Mouse (Mus musculus) megakaryocyte, embryonic 14.5 days (primary cell): ENCODE results near the gene Wnt4. TPM values are rescaled to one million over a fixed set of nuclear protein-coding genes. Genes with fewer than 3 reads are reported as not detected.
A peak's percentile ranks its signal among the peaks of the same experiment; 100 is the strongest.

Experiments
- H3K27me3 ChIP-seq: replicated peaks from 2 replicates; pipeline ENCODE3; 2012; ENCODE audit warnings: inconsistent platforms
- H3K36me3 ChIP-seq: replicated peaks from 2 replicates; pipeline ENCODE3; 2012; ENCODE audit warnings: low read length, inconsistent platforms, mixed read lengths
- H3K4me1 ChIP-seq: 2 replicates; pipeline ENCODE4 v1.6.1; 2012; ENCODE audit warnings: inconsistent platforms
- H3K4me3 ChIP-seq: replicated peaks from 2 replicates; pipeline ENCODE3; 2012; ENCODE audit warnings: moderate library complexity, mild to moderate bottlenecking, inconsistent platforms
- H3K9me3 ChIP-seq: 2 replicates; pipeline ENCODE4 v1.6.1; 2012; ENCODE audit warnings: inconsistent platforms
- FLI1 ChIP-seq: IDR thresholded peaks from 2 replicates; pipeline ENCODE4 v1.6.1; 2012; ENCODE audit warnings: low read length, inconsistent platforms, mixed read lengths
- GATA1 ChIP-seq: IDR thresholded peaks from 3 replicates; pipeline ENCODE4 v1.6.1; 2012; ENCODE audit warnings: mixed read lengths, low read length, inconsistent platforms, borderline replicate concordance
- polyA plus RNA-seq: library from polyadenylated mRNA; stranded (reverse); fragments of >175 nt; gene quantifications from 2 replicates; pipeline ENCODE4 v1.2.3, GENCODE M21; 2012; ENCODE audit warnings: low replicate concordance; ENCODE audit not compliant: insufficient read depth

Wnt4 gene
- polyA plus RNA-seq, 1 experiment, result not detected

DNA sequence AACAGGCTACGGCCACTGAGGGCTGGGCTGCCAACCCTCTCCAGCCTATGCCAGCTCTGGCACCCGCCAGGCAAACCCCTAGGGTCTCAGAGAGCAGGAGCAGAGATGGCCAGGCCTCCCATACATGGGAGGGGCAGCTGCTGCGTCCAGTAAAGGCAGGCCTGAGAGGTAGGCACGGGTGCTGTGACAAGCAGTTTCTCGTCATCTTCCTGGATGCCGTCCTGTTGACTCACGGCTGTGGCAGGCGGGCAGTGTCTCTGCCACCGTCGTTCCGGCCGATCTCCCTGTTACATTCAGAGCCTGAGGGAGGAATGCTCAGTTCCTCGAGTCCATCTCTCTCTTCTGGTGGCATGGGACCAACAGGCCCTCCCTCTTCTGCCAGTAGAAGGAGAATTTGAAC is 9.9 kb downstream of the Wnt4 start:
- no peak overlapping the region for H3K4me3 ChIP-seq
- no peak for TF ChIP-seq GATA1
- TF ChIP-seq FLI1, result no peak
- H3K27me3 ChIP-seq, result peaks cover 82% of the 10 kb centered on the region
- no peaks in the 10 kb centered on the region for H3K36me3 ChIP-seq
- no peaks in the 10 kb centered on the region for H3K9me3 ChIP-seq
- no peaks in the 10 kb centered on the region for H3K4me1 ChIP-seq

DNA sequence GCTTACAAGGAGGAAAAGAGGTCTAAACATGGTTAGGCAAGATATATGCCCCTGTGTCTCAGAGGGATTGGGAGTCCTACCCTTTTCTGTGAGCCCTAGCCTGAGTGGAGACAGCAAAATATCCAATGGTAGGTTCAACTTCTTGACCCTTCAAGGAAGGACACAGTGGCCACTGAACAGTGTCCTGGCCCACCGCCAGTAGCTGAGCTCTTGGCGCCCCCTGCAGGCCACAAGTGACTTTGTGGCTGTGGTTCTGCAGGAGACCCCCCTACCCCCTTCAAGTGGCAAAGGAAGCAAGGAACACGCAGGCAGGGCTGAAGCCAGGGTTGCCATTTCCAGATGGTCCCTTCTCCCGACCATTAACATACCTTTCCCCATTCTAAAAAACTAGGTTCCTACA is 10.5 kb downstream of the Wnt4 start:
- H3K36me3 ChIP-seq, result no peaks in the 10 kb centered on the region
- no peaks in the 10 kb centered on the region for H3K9me3 ChIP-seq
- TF ChIP-seq FLI1 (no peak), GATA1 (no peak)
- H3K27me3 ChIP-seq, result peaks cover 81% of the 10 kb centered on the region
- H3K4me1 ChIP-seq, result no peaks in the 10 kb centered on the region
- no peak overlapping the region for H3K4me3 ChIP-seq

DNA sequence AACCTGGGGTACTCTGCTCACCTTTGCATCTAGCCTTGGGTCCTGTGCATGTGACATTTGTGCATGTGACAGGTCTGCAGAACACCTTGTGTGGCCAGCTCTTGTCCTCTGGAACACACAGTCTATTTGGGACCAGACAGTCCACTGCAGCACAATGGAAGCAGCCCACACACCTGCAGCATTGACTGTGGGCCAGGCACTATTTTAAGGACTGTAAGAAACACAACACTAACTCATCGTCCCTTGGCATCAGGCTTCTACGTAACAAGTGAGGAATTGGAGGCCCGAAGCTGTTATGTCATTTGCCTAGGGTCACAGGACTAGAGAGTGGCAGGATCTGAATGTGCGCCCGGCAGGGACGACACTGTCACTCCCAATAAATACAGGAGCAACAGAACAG is 12.4 kb downstream of the Wnt4 start:
- peaks cover 74% of the 10 kb centered on the region for H3K27me3 ChIP-seq
- H3K36me3 ChIP-seq, result no peaks in the 10 kb centered on the region
- TF ChIP-seq FLI1 (no peak), GATA1 (no peak)

DNA sequence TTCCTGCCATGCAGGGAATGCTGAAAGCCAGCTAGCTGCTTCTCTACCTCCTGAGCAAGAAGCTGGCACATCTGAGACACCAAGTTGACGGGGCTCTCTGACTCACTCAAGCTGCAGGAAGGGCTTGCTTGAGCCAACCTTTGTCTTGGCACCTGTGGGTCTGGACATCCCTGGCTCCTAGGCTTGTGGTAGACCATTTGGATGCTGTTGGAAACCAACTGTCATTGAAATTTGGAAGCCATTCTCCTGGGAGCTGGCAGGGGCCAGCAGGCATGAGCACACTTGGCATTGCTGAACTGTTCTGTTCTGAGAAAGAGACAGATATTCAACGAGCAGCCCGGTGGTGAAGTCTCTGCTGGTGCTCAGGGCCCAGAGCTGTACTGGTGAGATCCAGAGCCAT is 13.0 kb downstream of the Wnt4 start:
- Histone ChIP-seq H3K4me3 (no peak overlapping the region), H3K27me3 (peaks cover 75% of the 10 kb centered on the region), H3K4me1 (no peaks in the 10 kb centered on the region), H3K36me3 (no peaks in the 10 kb centered on the region), H3K9me3 (no peaks in the 10 kb centered on the region)
- no peak for TF ChIP-seq FLI1
- TF ChIP-seq GATA1, result no peak

More for the DNA sequence above, 12.4 kb downstream of the Wnt4 start:
- H3K4me3 ChIP-seq, result no peak overlapping the region
- no peaks in the 10 kb centered on the region for H3K4me1 ChIP-seq
- no peaks in the 10 kb centered on the region for H3K9me3 ChIP-seq

DNA sequence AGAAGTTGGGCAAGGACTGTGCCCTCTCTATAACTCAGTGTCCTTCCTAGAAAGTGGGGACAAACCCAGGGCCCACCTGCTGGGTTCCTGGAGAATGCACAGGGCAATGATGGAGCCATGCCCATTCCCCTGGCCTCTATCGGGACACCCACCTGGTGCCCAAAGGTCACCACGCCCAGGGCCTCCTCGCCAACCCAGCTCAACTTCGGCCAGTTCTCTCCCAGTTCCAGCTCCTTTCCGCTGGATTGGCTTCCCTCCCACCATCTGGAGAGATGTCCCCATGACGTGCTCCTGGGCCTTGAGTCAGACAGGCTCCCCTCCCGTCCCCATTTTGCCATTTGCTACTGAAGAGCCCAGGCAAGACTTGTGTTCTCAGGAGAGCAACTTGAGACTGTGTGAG is 15.3 kb downstream of the Wnt4 start:
- no peaks in the 10 kb centered on the region for H3K9me3 ChIP-seq
- no peaks in the 10 kb centered on the region for H3K4me1 ChIP-seq
- peaks cover 11% of the 10 kb centered on the region for H3K36me3 ChIP-seq
- H3K4me3 ChIP-seq, result no peak overlapping the region
- H3K27me3 ChIP-seq, result peaks cover 53% of the 10 kb centered on the region
- TF ChIP-seq FLI1 (no peak), GATA1 (no peak)

DNA sequence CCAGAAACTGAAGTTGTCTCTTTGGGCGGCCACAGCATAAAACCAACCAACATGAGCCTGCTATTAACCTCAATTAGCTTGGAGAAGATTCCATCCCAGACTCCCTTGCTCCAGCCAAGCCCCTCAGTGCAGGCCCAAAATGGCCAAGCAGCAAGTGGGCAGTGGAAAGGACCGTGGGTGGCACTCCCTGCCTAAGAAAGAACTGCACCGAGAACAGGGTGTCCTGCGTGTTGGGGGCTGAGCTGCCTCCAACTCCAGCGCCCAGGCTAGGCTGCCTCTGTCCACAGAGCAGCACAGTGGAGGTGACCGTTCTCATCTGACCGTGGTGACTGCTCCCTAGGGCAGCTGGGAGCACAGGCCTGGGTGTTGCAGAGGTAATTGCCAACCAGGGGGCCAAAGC is 16.7 kb downstream of the Wnt4 start:
- no peak overlapping the region for H3K4me3 ChIP-seq
- peaks cover 42% of the 10 kb centered on the region for H3K27me3 ChIP-seq
- H3K9me3 ChIP-seq, result no peaks in the 10 kb centered on the region
- H3K4me1 ChIP-seq, result no peaks in the 10 kb centered on the region
- peaks cover 19% of the 10 kb centered on the region for H3K36me3 ChIP-seq
- TF ChIP-seq GATA1 (no peak), FLI1 (no peak)

DNA sequence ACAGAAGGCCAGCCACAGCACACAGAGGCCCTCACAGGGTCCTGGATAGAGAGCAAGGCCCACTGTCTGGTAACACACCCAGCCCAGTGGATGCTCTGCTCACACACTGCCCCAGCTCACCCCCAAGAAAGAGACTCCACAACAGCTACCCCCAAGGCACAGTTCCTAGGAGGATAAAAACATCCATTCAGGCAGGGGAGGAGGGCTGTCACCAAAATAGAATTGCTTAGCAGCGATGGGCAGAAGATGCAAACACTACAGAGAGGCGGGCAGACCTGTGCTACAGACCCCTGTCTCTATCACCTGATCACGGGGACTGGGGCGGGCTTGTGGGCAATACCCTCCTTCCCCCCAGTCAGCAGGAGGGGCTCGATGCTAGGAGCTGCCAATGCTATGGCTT is 17.2 kb downstream of the Wnt4 start:
- Histone ChIP-seq H3K36me3 (peaks cover 19% of the 10 kb centered on the region), H3K27me3 (peaks cover 38% of the 10 kb centered on the region), H3K4me3 (no peak overlapping the region), H3K4me1 (no peaks in the 10 kb centered on the region), H3K9me3 (no peaks in the 10 kb centered on the region)
- TF ChIP-seq FLI1, result no peak
- TF ChIP-seq GATA1, result no peak

DNA sequence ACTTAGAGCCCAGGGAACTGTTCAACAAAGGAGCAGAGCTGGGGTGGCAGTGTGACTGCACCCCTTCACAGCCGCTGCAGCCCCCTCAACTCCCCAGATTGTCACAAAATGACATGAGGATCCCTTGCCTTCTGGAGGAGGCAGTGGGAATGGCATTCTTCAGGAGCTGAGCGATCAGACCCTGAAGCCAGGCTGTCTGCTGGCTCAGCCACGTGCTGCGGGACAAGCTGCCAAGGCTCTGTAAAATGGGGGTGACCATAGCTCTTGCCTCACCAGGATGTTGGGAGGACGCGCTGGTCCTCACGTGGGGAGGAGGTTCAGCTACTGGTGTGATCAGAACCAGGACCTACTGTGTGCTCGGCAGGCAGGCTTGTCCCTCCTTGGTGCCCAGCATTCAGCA is 17.7 kb downstream of the Wnt4 start:
- Histone ChIP-seq H3K4me3 (peak overlapping the region; percentile 31), H3K4me1 (no peaks in the 10 kb centered on the region; the same call in 1 of the 2 replicates), H3K36me3 (peaks cover 19% of the 10 kb centered on the region), H3K27me3 (peaks cover 34% of the 10 kb centered on the region), H3K9me3 (no peaks in the 10 kb centered on the region)
- TF ChIP-seq FLI1 (no peak), GATA1 (no peak)

DNA sequence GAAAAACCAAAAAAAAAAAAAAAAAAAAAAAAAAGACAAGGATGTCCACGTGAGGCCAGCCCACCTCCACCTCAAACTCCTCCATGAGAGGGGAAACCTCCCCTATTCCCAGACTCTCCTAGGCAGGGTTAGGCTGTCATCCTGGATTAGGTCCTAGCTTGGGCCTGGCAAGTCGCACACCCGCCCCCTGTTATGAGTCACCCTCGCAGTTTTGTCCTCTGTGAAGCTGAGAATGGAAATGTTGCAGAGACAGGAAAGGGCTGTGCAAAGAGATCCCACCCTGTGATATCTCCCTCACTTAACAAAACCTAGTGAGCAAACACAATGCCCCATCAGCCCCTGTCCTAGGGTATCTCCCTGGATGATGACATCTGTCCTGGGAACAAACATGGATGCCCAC is 20.3 kb downstream of the Wnt4 start:
- peaks cover 19% of the 10 kb centered on the region for H3K27me3 ChIP-seq
- H3K9me3 ChIP-seq, result no peaks in the 10 kb centered on the region
- TF ChIP-seq GATA1, result no peak
- TF ChIP-seq FLI1, result no peak
- H3K36me3 ChIP-seq, result peaks cover 44% of the 10 kb centered on the region
- no peak overlapping the region for H3K4me3 ChIP-seq
- peaks cover 18% of the 10 kb centered on the region for H3K4me1 ChIP-seq

DNA sequence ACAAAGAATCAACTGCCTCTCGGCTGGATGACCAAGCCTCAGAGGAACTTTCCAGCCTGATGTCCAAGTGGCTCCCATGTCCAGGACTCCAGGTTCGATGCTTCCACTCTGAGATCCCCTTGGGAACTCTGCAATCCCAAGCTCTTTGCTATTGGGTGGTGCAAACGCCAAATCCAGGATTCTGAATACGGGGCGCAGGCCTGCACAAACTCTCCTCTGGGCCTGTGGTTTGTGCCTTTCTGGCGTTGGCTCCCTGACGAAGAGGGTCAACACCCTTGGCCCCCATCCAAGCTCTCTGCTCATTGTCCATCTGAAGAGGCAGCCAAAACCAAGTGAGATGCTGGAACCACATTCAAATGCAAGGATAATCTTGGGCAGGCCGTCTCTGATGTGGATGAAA is 21.1 kb downstream of the Wnt4 start:
- Histone ChIP-seq H3K9me3 (no peaks in the 10 kb centered on the region), H3K27me3 (peaks cover 14% of the 10 kb centered on the region), H3K4me3 (no peak overlapping the region), H3K36me3 (peaks cover 46% of the 10 kb centered on the region), H3K4me1 (peaks cover 18% of the 10 kb centered on the region)
- no peak for TF ChIP-seq FLI1
- no peak for TF ChIP-seq GATA1

DNA sequence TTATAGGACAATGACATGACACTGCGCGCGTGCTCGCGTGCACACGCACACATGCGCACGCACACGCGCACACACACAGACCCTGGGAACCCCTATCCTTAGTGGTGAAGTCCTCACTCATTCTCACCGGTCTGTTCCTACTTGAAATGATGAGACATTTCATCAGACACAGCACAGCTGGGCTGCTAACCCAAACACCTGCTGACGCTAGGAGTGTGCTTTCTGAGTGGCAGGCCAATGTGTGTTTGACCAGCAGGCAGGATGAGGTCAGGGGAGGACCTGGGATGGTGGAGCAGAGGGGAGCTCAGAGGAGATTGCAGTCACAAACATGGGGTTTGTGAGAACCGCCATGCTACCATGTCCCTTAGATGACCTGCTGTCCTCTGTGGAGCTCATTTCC is 22.9 kb downstream of the Wnt4 start:
- Histone ChIP-seq H3K9me3 (no peaks in the 10 kb centered on the region), H3K36me3 (peaks cover 64% of the 10 kb centered on the region), H3K27me3 (no peaks in the 10 kb centered on the region), H3K4me1 (peaks cover 28% of the 10 kb centered on the region), H3K4me3 (no peak overlapping the region)
- no peak for TF ChIP-seq FLI1
- no peak for TF ChIP-seq GATA1

DNA sequence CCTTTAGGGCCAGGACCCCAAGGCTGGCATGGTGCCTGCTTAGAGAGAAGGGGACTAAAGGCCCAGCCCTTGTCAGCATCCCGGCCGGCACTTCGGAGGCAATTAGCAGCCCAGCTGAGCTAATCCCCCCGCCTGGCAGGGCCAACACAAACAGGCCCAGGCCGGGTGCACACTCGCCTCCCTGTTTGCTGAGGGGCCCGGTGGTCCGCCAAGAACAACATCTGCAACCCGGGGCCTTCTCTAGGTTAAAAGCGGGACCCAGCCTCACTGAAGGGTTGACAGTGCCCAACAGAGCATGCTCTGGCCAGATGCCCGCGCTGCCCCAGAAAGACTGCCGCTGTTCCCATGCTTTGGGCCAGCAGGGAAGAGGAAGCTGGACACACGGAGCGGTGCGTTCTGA is 24.3 kb downstream of the Wnt4 start:
- H3K36me3 ChIP-seq, result peaks cover 67% of the 10 kb centered on the region
- no peaks in the 10 kb centered on the region for H3K9me3 ChIP-seq
- H3K4me1 ChIP-seq, result peaks cover 37% of the 10 kb centered on the region
- H3K27me3 ChIP-seq, result no peaks in the 10 kb centered on the region
- no peak for TF ChIP-seq FLI1
- no peak for TF ChIP-seq GATA1
- H3K4me3 ChIP-seq, result no peak overlapping the region
